8 mouse cellular contexts compared by ENCODE assay signal in the genomic region with DNA sequence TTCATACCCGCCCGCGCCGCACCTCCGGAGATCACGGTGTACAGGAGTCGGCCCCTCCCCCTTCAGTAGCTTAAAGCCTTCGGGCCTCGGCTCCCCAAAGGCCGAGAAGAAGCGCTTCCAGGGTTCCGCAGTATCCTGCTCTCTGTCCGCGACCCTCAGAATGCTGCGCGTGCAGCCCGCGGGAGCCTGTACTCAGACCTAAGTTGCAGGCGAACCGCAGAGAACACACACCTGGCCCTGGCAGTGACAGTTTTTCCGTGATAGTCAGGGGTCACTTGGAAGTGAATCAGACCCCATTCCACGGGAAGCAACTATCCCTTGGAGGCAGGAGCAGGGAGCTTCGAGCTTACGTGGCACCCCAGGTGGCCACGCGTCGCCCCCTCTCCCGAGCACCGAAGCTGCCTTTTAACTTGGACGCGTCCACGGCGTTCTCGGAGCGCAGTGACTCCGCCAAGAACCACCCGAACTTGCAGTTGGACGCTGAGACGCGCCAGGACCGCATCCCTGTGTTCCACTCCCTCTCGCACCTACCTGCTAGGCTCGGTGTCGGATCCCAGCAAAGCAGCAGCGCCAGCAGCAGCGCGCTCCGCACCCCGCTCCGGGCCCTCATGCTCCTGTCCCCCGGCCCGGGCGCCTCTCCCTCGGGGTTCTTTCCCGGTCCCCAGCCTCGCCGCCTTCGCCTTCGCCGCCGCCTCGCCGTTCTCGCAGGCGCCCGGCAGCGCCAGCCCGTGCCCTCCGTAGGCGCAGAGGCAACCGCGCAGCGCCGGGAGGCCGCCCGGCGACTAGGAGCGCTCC. TPM values are rescaled to one million over a fixed set of nuclear protein-coding genes. Genes with fewer than 3 reads are reported as not detected.
A peak's percentile ranks its signal among the peaks of the same experiment; 100 is the strongest.
DNase-seq lines count a peak whose midpoint lies in the region; ATAC-seq and TF ChIP-seq lines count a peak whose summit lies in the region.

No protein-coding gene starts in this region.

- H3K4me3 ChIP-seq in C2C12 (ENCODE audit: insufficient read depth, poor library complexity, severe bottlenecking), result peak overlapping the region; percentile 91
- peak overlapping the region; percentile 69 for H3K4me3 ChIP-seq in embryonic facial prominence, embryonic 11.5 days (ENCODE audit: low read depth, low read length)
- H3K4me3 ChIP-seq in hindbrain, embryonic 16.5 days (ENCODE audit: low read length), result peak overlapping the region; percentile 66

- ATAC-seq in embryonic facial prominence, embryonic 11.5 days (replicated peaks; ENCODE audit: insufficient number of reproducible peaks, low FRiP score, low TSS enrichment, low read depth), result 0 out of 2 replicates have a peak, but pooled peaks have one; percentile 24
- no peak for ATAC-seq in hindbrain, embryonic 16.5 days

- peaks cover 57% of the 10 kb centered on the region for H3K79me2 ChIP-seq in C2C12 (ENCODE audit: control insufficient read depth, insufficient read depth)

- H3K27me3 ChIP-seq in C2C12 (ENCODE audit: control insufficient read depth, insufficient read depth, insufficient read length), result no peaks in the 10 kb centered on the region
- peaks cover 35% of the 10 kb centered on the region for H3K27me3 ChIP-seq in embryonic facial prominence, embryonic 11.5 days (ENCODE audit: control insufficient read depth, insufficient read depth, low read length)
- H3K27me3 ChIP-seq in hindbrain, embryonic 16.5 days (replicated peaks; ENCODE audit: control insufficient read depth, insufficient read depth, low read length), result peaks cover 41% of the 10 kb centered on the region

- no peak for TF ChIP-seq CTCF in C2C12 (IDR thresholded peaks at IDR 0.05; ENCODE audit: control insufficient read depth, insufficient read depth, insufficient read length)

- WGBS in embryonic facial prominence, embryonic 11.5 days, result under 1% methylated on average over 61 of the region's 78 CpGs
- under 1% methylated on average over 77 of the region's 78 CpGs for WGBS in hindbrain, embryonic 16.5 days

- H3K9ac ChIP-seq in embryonic facial prominence, embryonic 11.5 days (replicated peaks; ENCODE audit: low read length), result peak overlapping the region; percentile 82
- H3K9ac ChIP-seq in hindbrain, embryonic 16.5 days (ENCODE audit: low read depth, low read length), result peak overlapping the region; percentile 70

- peaks cover 3% of the 10 kb centered on the region for H3K4me1 ChIP-seq in embryonic facial prominence, embryonic 11.5 days (ENCODE audit: control insufficient read depth, insufficient read depth, low read length)
- peaks cover 28% of the 10 kb centered on the region for H3K4me1 ChIP-seq in hindbrain, embryonic 16.5 days (ENCODE audit: control insufficient read depth, insufficient read depth, low read depth, low read length)

- peak overlapping the region; percentile 93 for H3K4me2 ChIP-seq in embryonic facial prominence, embryonic 11.5 days (ENCODE audit: low read depth, low read length)
- H3K4me2 ChIP-seq in hindbrain, embryonic 16.5 days (ENCODE audit: low read length), result peak overlapping the region; percentile 94

- peaks cover 55% of the 10 kb centered on the region for H3K79me3 ChIP-seq in C2C12 (ENCODE audit: low read depth)

- intact Hi-C loops in left cerebral cortex, postnatal 4 days (cut with DNase I), result loop anchor here (5.0 kb wide), 1 partner anchor 222 kb away; no protein-coding TSS in a partner anchor

- H3K27ac ChIP-seq in embryonic facial prominence, embryonic 11.5 days (replicated peaks; ENCODE audit: low read depth, low read length), result 0 out of 2 replicates have a peak overlapping the region, but pooled peaks have one; percentile 49
- peak overlapping the region; percentile 27; the same call in 1 of the 2 replicates for H3K27ac ChIP-seq in hindbrain, embryonic 16.5 days (ENCODE audit: low read depth, low read length)

- peak; percentile 54 for DNase-seq in embryo, embryonic 11 days
- no peak for DNase-seq in embryo, embryonic 10 days (ENCODE audit: low spot score)
- peak; percentile 51 for DNase-seq in embryonic facial prominence, embryonic 11.5 days (ENCODE audit: low spot score)
- DNase-seq in lung, postnatal 36 days, result peak; percentile 32
- no peak for DNase-seq in right cerebral cortex, postnatal 10 days (ENCODE audit: low spot score in 2 of 2)
- DNase-seq in left cerebral cortex, postnatal 4 days, result no peak

- peak overlapping the region; percentile 97 for H3ac ChIP-seq in C2C12 (ENCODE audit: control insufficient read depth, insufficient read length, low read depth)

- no peaks in the 10 kb centered on the region for H3K9me3 ChIP-seq in embryonic facial prominence, embryonic 11.5 days (replicated peaks; ENCODE audit: control insufficient read depth, low read length)
- no peaks in the 10 kb centered on the region for H3K9me3 ChIP-seq in hindbrain, embryonic 16.5 days (ENCODE audit: control insufficient read depth, low read length)

- peaks cover 18% of the 10 kb centered on the region for H3K36me3 ChIP-seq in C2C12 (ENCODE audit: control insufficient read depth, insufficient read depth)
- H3K36me3 ChIP-seq in embryonic facial prominence, embryonic 11.5 days (replicated peaks; ENCODE audit: control insufficient read depth, insufficient read depth, low read depth, low read length), result no peaks in the 10 kb centered on the region
- no peaks in the 10 kb centered on the region for H3K36me3 ChIP-seq in hindbrain, embryonic 16.5 days (ENCODE audit: control insufficient read depth, insufficient read depth, low read length)

TF ChIP-seq in C2C12, 6 proteins besides CTCF, POLR2A, EP300 and RAD21:
- no peak for TF ChIP-seq MYOD1 (IDR thresholded peaks at IDR 0.05; ENCODE audit: control insufficient read depth, insufficient read length, low read depth)
- no peak for TF ChIP-seq FOSL1 (IDR thresholded peaks at IDR 0.05; ENCODE audit: insufficient read depth, low read length, poor library complexity, severe bottlenecking)

RNA-seq across cellular contexts. Expression of a gene that starts 0.6 kb away (rescaled TPM):
- 142 TPM for polyA plus RNA-seq in C2C12 (2012; fragmentation: generic; extraction: Trizol)
- 4.0 and 4.7 TPM in 2 replicates for polyA plus RNA-seq in embryonic facial prominence, embryonic 11.5 days (2014; fragmentation: Nextera tagmentation; extraction: Ambion mirVana)
- polyA plus RNA-seq in hindbrain, embryonic 16.5 days (2015; fragmentation: Nextera tagmentation; extraction: Ambion mirVana), result 2.6 and 3.1 TPM in 2 replicates
- total RNA-seq in left cerebral cortex, postnatal 4 days (2021), result 1 to 10 TPM; 7.2 to 9.1 TPM

Comparison
In these comparisons a context has a peak if more than half of its experiments do, and no peak if none do; other contexts are left out.
1. DNase-seq: peak in embryo, embryonic 11 days (single experiment), embryonic facial prominence, embryonic 11.5 days (single experiment) and lung, postnatal 36 days (single experiment); none in embryo, embryonic 10 days (single experiment), right cerebral cortex, postnatal 10 days (0 of 2) and left cerebral cortex, postnatal 4 days (single experiment).
2. RNA of a gene that starts 0.6 kb away (polyA plus RNA-seq): 142 TPM in C2C12 (single experiment); 4.0 to 4.7 TPM in embryonic facial prominence, embryonic 11.5 days and 2.6 to 3.1 TPM in hindbrain, embryonic 16.5 days; every median in the first group is over 10 times any median in the second.
3. Peak in every context shown above with its lines, with median percentiles within 50 percentile points of each other: H3K4me3 ChIP-seq.